Mouse (Mus musculus): Measurements from ENCODE around the gene Eif4b. TPM values are rescaled to one million over a fixed set of nuclear protein-coding genes. Genes with fewer than 3 reads are reported as not detected.

The Eif4b gene
- polyA plus RNA-seq, 1 experiment from 2014 or later = 133 TPM

- no peak overlapping the region for H3K4me3 ChIP-seq
- DNase-seq (ENCODE audit: low spot score) = peak; percentile 32
- no peak overlapping the region for H3K27ac ChIP-seq (replicated peaks)
- H3K4me1 ChIP-seq = peaks cover 22% of the 10 kb centered on the region
- H3K9me3 ChIP-seq = no peaks in the 10 kb centered on the region
- peaks cover 56% of the 10 kb centered on the region for H3K27me3 ChIP-seq (replicated peaks; ENCODE audit: low read depth, poor library complexity, severe bottlenecking)
- H3K36me3 ChIP-seq (replicated peaks) = no peaks in the 10 kb centered on the region
- 53% methylated on average over 23 of the region's 23 CpGs for WGBS
Measured at GRCm38 (mm10) chr15:102142914-102143912, 69.6 kb downstream of the Eif4b start.

GRCm38 (mm10) chr15:102144274-102144711, 70.7 kb downstream of the Eif4b start, which contains the start of gene Igfbp6:
Igfbp6 (plus strand) TSS chr15:102144362.
- Histone ChIP-seq H3K36me3 (replicated peaks) (no peaks in the 10 kb centered on the region), H3K27me3 (replicated peaks; ENCODE audit: low read depth, poor library complexity, severe bottlenecking) (peaks cover 57% of the 10 kb centered on the region), H3K4me1 (peaks cover 26% of the 10 kb centered on the region), H3K4me3 (peak within 1 kb of the TSS; percentile 49), H3K9me3 (no peaks in the 10 kb centered on the region), H3K27ac (replicated peaks) (peak within 1 kb of the TSS; percentile 37; the same call in 1 of the 2 replicates)
- 4% methylated on average over 22 of the region's 22 CpGs for WGBS
- DNase-seq (ENCODE audit: low spot score) = peak; percentile 46

GRCm38 (mm10) chr15:102144726-102145125, 71.2 kb downstream of the Eif4b start:
- Histone ChIP-seq H3K4me3 (peak overlapping the region; percentile 49), H3K27ac (replicated peaks) (peak overlapping the region; percentile 37; the same call in 1 of the 2 replicates), H3K36me3 (replicated peaks) (no peaks in the 10 kb centered on the region), H3K4me1 (peaks cover 26% of the 10 kb centered on the region), H3K27me3 (replicated peaks; ENCODE audit: low read depth, poor library complexity, severe bottlenecking) (peaks cover 57% of the 10 kb centered on the region), H3K9me3 (no peaks in the 10 kb centered on the region)
- no peak for DNase-seq (ENCODE audit: low spot score)
- 10% methylated on average over 19 of the region's 19 CpGs for WGBS

DNA sequence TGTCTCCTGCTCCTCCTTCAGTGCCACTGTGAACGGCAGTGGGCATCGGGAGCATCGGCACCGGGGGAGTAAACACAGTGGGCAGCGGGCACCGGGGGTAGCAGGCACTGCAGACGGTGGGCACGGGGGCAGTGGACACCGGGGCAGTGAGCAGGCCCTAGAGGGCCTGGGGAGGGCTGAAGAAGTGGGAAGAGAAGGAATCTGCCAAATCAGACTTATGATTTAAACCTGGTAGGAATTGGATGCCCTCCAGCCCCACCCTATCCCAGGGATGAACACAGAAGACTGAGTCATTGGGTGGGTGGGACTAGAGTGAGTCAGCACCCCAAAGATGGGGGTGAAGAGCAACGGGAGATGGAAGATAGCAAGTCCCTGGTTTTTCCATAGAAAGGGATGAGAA, 71.8 kb downstream of the Eif4b start:
- H3K27ac ChIP-seq (replicated peaks) = no peak overlapping the region
- H3K9me3 ChIP-seq = no peaks in the 10 kb centered on the region
- DNase-seq (ENCODE audit: low spot score) = no peak
- 92% methylated on average over 10 of the region's 10 CpGs for WGBS
- peaks cover 57% of the 10 kb centered on the region for H3K27me3 ChIP-seq (replicated peaks; ENCODE audit: low read depth, poor library complexity, severe bottlenecking)
- peaks cover 29% of the 10 kb centered on the region for H3K4me1 ChIP-seq
- H3K36me3 ChIP-seq (replicated peaks) = no peaks in the 10 kb centered on the region
- no peak overlapping the region for H3K4me3 ChIP-seq

- Histone ChIP-seq H3K36me3 (replicated peaks) (no peaks in the 10 kb centered on the region), H3K9me3 (no peaks in the 10 kb centered on the region), H3K27me3 (replicated peaks; ENCODE audit: low read depth, poor library complexity, severe bottlenecking) (peaks cover 57% of the 10 kb centered on the region), H3K27ac (replicated peaks) (no peak overlapping the region), H3K4me1 (peaks cover 37% of the 10 kb centered on the region), H3K4me3 (no peak overlapping the region)
- no peak for DNase-seq (ENCODE audit: low spot score)
- 91% methylated on average over 5 of the region's 5 CpGs for WGBS
Measured at GRCm38 (mm10) chr15:102146089-102146488, 72.5 kb downstream of the Eif4b start.

Other genes starting within 250 kb of the Eif4b start
- 0.50 and 1.6 TPM in 2 replicates for gene Krt1, start 223.0 kb upstream of the Eif4b start, polyA plus RNA-seq (2016; fragmentation: Nextera tagmentation; extraction: Ambion mirVana)
- 0.06 TPM in 1 of 2 replicates, not detected in the other for gene Krt77, start 204.1 kb upstream of the Eif4b start, polyA plus RNA-seq (2016; fragmentation: Nextera tagmentation; extraction: Ambion mirVana)
- not detected in 2 replicates for gene Krt76, start 180.9 kb upstream of the Eif4b start, polyA plus RNA-seq (2016; fragmentation: Nextera tagmentation; extraction: Ambion mirVana)
- gene Krt4, start 149.0 kb upstream of the Eif4b start, polyA plus RNA-seq (2016; fragmentation: Nextera tagmentation; extraction: Ambion mirVana) = not detected in 2 replicates
- gene Krt79, start 133.4 kb upstream of the Eif4b start, polyA plus RNA-seq (2016; fragmentation: Nextera tagmentation; extraction: Ambion mirVana) = 0.20 and 0.49 TPM in 2 replicates
- not detected in 2 replicates for gene Krt78, start 119.5 kb upstream of the Eif4b start, polyA plus RNA-seq (2016; fragmentation: Nextera tagmentation; extraction: Ambion mirVana)
- gene Krt8, start 69.3 kb upstream of the Eif4b start, polyA plus RNA-seq (2016; fragmentation: Nextera tagmentation; extraction: Ambion mirVana) = 86.3 and 91.9 TPM in 2 replicates
- 95.2 and 101 TPM in 2 replicates for gene Krt18, start 45.6 kb upstream of the Eif4b start, polyA plus RNA-seq (2016; fragmentation: Nextera tagmentation; extraction: Ambion mirVana)
- 12.3 and 14.9 TPM in 2 replicates for gene Tns2, start 26.6 kb downstream of the Eif4b start, polyA plus RNA-seq (2016; fragmentation: Nextera tagmentation; extraction: Ambion mirVana)
- 12.7 and 13.2 TPM in 2 replicates for gene Spryd3, start 62.5 kb downstream of the Eif4b start, polyA plus RNA-seq (2016; fragmentation: Nextera tagmentation; extraction: Ambion mirVana)
- 0.26 and 0.36 TPM in 2 replicates for gene Igfbp6, start 70.6 kb downstream of the Eif4b start, polyA plus RNA-seq (2016; fragmentation: Nextera tagmentation; extraction: Ambion mirVana)
- 0.09 and 0.18 TPM in 2 replicates for gene Soat2, start 76.8 kb downstream of the Eif4b start, polyA plus RNA-seq (2016; fragmentation: Nextera tagmentation; extraction: Ambion mirVana)
- gene Zfp740, start 129.5 kb downstream of the Eif4b start, polyA plus RNA-seq (2016; fragmentation: Nextera tagmentation; extraction: Ambion mirVana) = 77.6 and 79.3 TPM in 2 replicates
- 48.6 and 48.7 TPM in 2 replicates for gene Csad, start 131.0 kb downstream of the Eif4b start, polyA plus RNA-seq (2016; fragmentation: Nextera tagmentation; extraction: Ambion mirVana)
- 1.1 and 1.6 TPM in 2 replicates for gene Itgb7, start 158.2 kb downstream of the Eif4b start, polyA plus RNA-seq (2016; fragmentation: Nextera tagmentation; extraction: Ambion mirVana)
- 77.8 and 90.2 TPM in 2 replicates for gene Rarg, start 183.7 kb downstream of the Eif4b start, polyA plus RNA-seq (2016; fragmentation: Nextera tagmentation; extraction: Ambion mirVana)
- 0.75 and 1.3 TPM in 2 replicates for gene Gm9918, start 196.8 kb downstream of the Eif4b start, polyA plus RNA-seq (2016; fragmentation: Nextera tagmentation; extraction: Ambion mirVana)
- 63.2 and 66.4 TPM in 2 replicates for gene Mfsd5, start 205.7 kb downstream of the Eif4b start, polyA plus RNA-seq (2016; fragmentation: Nextera tagmentation; extraction: Ambion mirVana)
- 55.4 and 57.6 TPM in 2 replicates for gene Espl1, start 222.5 kb downstream of the Eif4b start, polyA plus RNA-seq (2016; fragmentation: Nextera tagmentation; extraction: Ambion mirVana)

Data from embryonic facial prominence, embryonic 10.5 days (tissue).